Mouse (Mus musculus): Measurements from ENCODE around the gene Zdhhc15.

DNA sequence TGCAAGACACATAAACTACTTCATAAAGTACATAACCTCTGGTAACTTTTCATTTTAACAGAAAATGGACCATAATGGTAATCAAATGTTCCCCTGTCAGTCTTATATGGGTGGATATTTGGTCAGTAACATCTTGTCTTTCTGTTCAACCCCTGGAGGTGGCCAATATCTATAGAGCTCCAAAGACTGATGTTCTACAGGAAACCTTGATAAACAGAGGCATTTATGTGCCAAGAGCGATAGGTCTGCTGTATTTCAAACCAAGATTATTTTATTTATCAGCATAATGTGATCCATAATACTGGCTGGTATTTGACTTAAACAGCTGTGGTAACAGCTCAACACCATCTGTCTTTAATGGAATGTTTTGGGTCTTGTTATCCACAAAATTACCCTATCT, 125.6 kb downstream of the Zdhhc15 start:
- TF ChIP-seq CTCF (IDR thresholded peaks at IDR 0.05; ENCODE audit: borderline replicate concordance, extremely low read depth, insufficient read depth, insufficient read length) (no peak), POLR2A (IDR thresholded peaks at IDR 0.05; ENCODE audit: borderline replicate concordance, extremely low read depth, insufficient read depth, insufficient read length, poor library complexity, severe bottlenecking) (no peak)

Measured in brain, embryonic 14.5 days (tissue).